Mouse (Mus musculus): ENCODE data around the gene Mad2l2. TPM values are rescaled to one million over a fixed set of nuclear protein-coding genes. Genes with fewer than 3 reads are reported as not detected.

The Mad2l2 gene
- total RNA-seq, 1 experiment = 34.0 TPM

- H3K27ac ChIP-seq (ENCODE audit: insufficient read depth, low read depth, low read length, poor library complexity, severe bottlenecking) = no peak overlapping the region
- H3K4me1 ChIP-seq (ENCODE audit: control insufficient read depth in 2 of 2, insufficient read depth in 2 of 2, low read length in 2 of 2, poor library complexity in 1 of 2) = peaks cover 4 to 9% of the 10 kb centered on the region in 2 experiments; a peak in 2 of 4 replicates
- no peaks in the 10 kb centered on the region for H3K9me3 ChIP-seq (ENCODE audit: control insufficient read depth, insufficient read depth, low read depth, low read length)
- TF ChIP-seq ZNF384 (IDR thresholded peaks at IDR 0.05; ENCODE audit: low read depth, low read length) (no peak), MAFK (IDR thresholded peaks at IDR 0.05; ENCODE audit: insufficient read depth, low read depth, low read length) (no peak), CHD2 (IDR thresholded peaks at IDR 0.05; ENCODE audit: low read depth, low read length) (no peak), HCFC1 (IDR thresholded peaks at IDR 0.05; ENCODE audit: borderline replicate concordance, insufficient read depth, low read length) (no peak), ZC3H11A (IDR thresholded peaks at IDR 0.05; ENCODE audit: borderline replicate concordance, low read depth, low read length) (no peak)
- no peak overlapping the region for H3K4me3 ChIP-seq (ENCODE audit: insufficient read depth in 1 of 2, low read depth in 1 of 2, low read length in 2 of 2, poor library complexity in 1 of 2, severe bottlenecking in 1 of 2)
- no peak for DNase-seq (ENCODE audit: low read depth, low spot score)
- H3K36me3 ChIP-seq (ENCODE audit: control insufficient read depth, insufficient read depth, low read length, poor library complexity, severe bottlenecking) = no peaks in the 10 kb centered on the region
- H3K9ac ChIP-seq (ENCODE audit: insufficient read depth, low read depth, low read length, poor library complexity, severe bottlenecking) = no peak overlapping the region
- in situ Hi-C loops (cut with MboI; ENCODE audit: low sequenced_read_pairs in 2 of 2, unreplicated experiment in 2 of 2) = no loop called here
Observed at GRCm38 (mm10) chr4:148121982-148122693, 8.0 kb upstream of the Mad2l2 start.

- no peak for DNase-seq (ENCODE audit: low read depth, low spot score)
- Histone ChIP-seq H3K36me3 (ENCODE audit: control insufficient read depth, insufficient read depth, low read length, poor library complexity, severe bottlenecking) (no peaks in the 10 kb centered on the region), H3K9ac (ENCODE audit: insufficient read depth, low read depth, low read length, poor library complexity, severe bottlenecking) (no peak overlapping the region), H3K4me3 (ENCODE audit: insufficient read depth in 1 of 2, low read depth in 1 of 2, low read length in 2 of 2, poor library complexity in 1 of 2, severe bottlenecking in 1 of 2) (no peak overlapping the region), H3K4me1 (ENCODE audit: control insufficient read depth in 2 of 2, insufficient read depth in 2 of 2, low read length in 2 of 2, poor library complexity in 1 of 2) (peaks cover 4 to 9% of the 10 kb centered on the region in 2 experiments; a peak in 2 of 4 replicates), H3K9me3 (ENCODE audit: control insufficient read depth, insufficient read depth, low read depth, low read length) (no peaks in the 10 kb centered on the region), H3K27ac (ENCODE audit: insufficient read depth, low read depth, low read length, poor library complexity, severe bottlenecking) (no peak overlapping the region)
- TF ChIP-seq ZC3H11A (IDR thresholded peaks at IDR 0.05; ENCODE audit: borderline replicate concordance, low read depth, low read length) (no peak), MAFK (IDR thresholded peaks at IDR 0.05; ENCODE audit: insufficient read depth, low read depth, low read length) (no peak), CHD2 (IDR thresholded peaks at IDR 0.05; ENCODE audit: low read depth, low read length) (no peak), HCFC1 (IDR thresholded peaks at IDR 0.05; ENCODE audit: borderline replicate concordance, insufficient read depth, low read length) (no peak), ZNF384 (IDR thresholded peaks at IDR 0.05; ENCODE audit: low read depth, low read length) (no peak)
- in situ Hi-C loops (cut with MboI; ENCODE audit: low sequenced_read_pairs in 2 of 2, unreplicated experiment in 2 of 2) = no loop called here
Observed at GRCm38 (mm10) chr4:148122694-148123066, 7.5 kb upstream of the Mad2l2 start.

GRCm38 (mm10) chr4:148128241-148128640 is 1.9 kb upstream of the Mad2l2 start:
- DNase-seq (ENCODE audit: low read depth, low spot score) = no peak
- in situ Hi-C loops (cut with MboI; ENCODE audit: low sequenced_read_pairs in 2 of 2, unreplicated experiment in 2 of 2) = no loop called here
- Histone ChIP-seq H3K9ac (ENCODE audit: insufficient read depth, low read depth, low read length, poor library complexity, severe bottlenecking) (no peak overlapping the region), H3K36me3 (ENCODE audit: control insufficient read depth, insufficient read depth, low read length, poor library complexity, severe bottlenecking) (no peaks in the 10 kb centered on the region), H3K4me1 (ENCODE audit: control insufficient read depth in 2 of 2, insufficient read depth in 2 of 2, low read length in 2 of 2, poor library complexity in 1 of 2) (peaks cover 0 to 5% of the 10 kb centered on the region in 2 experiments; a peak in 1 of 4 replicates), H3K4me3 (ENCODE audit: insufficient read depth in 1 of 2, low read depth in 1 of 2, low read length in 2 of 2, poor library complexity in 1 of 2, severe bottlenecking in 1 of 2) (no peak overlapping the region), H3K27ac (ENCODE audit: insufficient read depth, low read depth, low read length, poor library complexity, severe bottlenecking) (no peak overlapping the region), H3K9me3 (ENCODE audit: control insufficient read depth, insufficient read depth, low read depth, low read length) (no peaks in the 10 kb centered on the region)
- TF ChIP-seq MAFK (IDR thresholded peaks at IDR 0.05; ENCODE audit: insufficient read depth, low read depth, low read length) = no peak
- TF ChIP-seq ZC3H11A (IDR thresholded peaks at IDR 0.05; ENCODE audit: borderline replicate concordance, low read depth, low read length) = no peak
- no peak for TF ChIP-seq CHD2 (IDR thresholded peaks at IDR 0.05; ENCODE audit: low read depth, low read length)
- no peak for TF ChIP-seq HCFC1 (IDR thresholded peaks at IDR 0.05; ENCODE audit: borderline replicate concordance, insufficient read depth, low read length)
- no peak for TF ChIP-seq ZNF384 (IDR thresholded peaks at IDR 0.05; ENCODE audit: low read depth, low read length)

GRCm38 (mm10) chr4:148128672-148129071 is 1.5 kb upstream of the Mad2l2 start:
- Histone ChIP-seq H3K9ac (ENCODE audit: insufficient read depth, low read depth, low read length, poor library complexity, severe bottlenecking) (no peak overlapping the region), H3K27ac (ENCODE audit: insufficient read depth, low read depth, low read length, poor library complexity, severe bottlenecking) (no peak overlapping the region), H3K9me3 (ENCODE audit: control insufficient read depth, insufficient read depth, low read depth, low read length) (no peaks in the 10 kb centered on the region), H3K4me1 (ENCODE audit: control insufficient read depth in 2 of 2, insufficient read depth in 2 of 2, low read length in 2 of 2, poor library complexity in 1 of 2) (peaks cover 0 to 5% of the 10 kb centered on the region in 2 experiments; a peak in 1 of 4 replicates), H3K4me3 (ENCODE audit: insufficient read depth in 1 of 2, low read depth in 1 of 2, low read length in 2 of 2, poor library complexity in 1 of 2, severe bottlenecking in 1 of 2) (no peak overlapping the region), H3K36me3 (ENCODE audit: control insufficient read depth, insufficient read depth, low read length, poor library complexity, severe bottlenecking) (no peaks in the 10 kb centered on the region)
- in situ Hi-C loops (cut with MboI; ENCODE audit: low sequenced_read_pairs in 2 of 2, unreplicated experiment in 2 of 2) = no loop called here
- no peak for DNase-seq (ENCODE audit: low read depth, low spot score)
- no peak for TF ChIP-seq ZNF384 (IDR thresholded peaks at IDR 0.05; ENCODE audit: low read depth, low read length)
- TF ChIP-seq ZC3H11A (IDR thresholded peaks at IDR 0.05; ENCODE audit: borderline replicate concordance, low read depth, low read length) = no peak
- TF ChIP-seq MAFK (IDR thresholded peaks at IDR 0.05; ENCODE audit: insufficient read depth, low read depth, low read length) = no peak
- no peak for TF ChIP-seq HCFC1 (IDR thresholded peaks at IDR 0.05; ENCODE audit: borderline replicate concordance, insufficient read depth, low read length)
- no peak for TF ChIP-seq CHD2 (IDR thresholded peaks at IDR 0.05; ENCODE audit: low read depth, low read length)
